23 mouse cellular contexts compared by ENCODE assay signal in genomic region chr3:132477768-132478167, GRCm38 (mm10).
DNase-seq lines count a peak whose midpoint lies in the region; ATAC-seq and TF ChIP-seq lines count a peak whose summit lies in the region.
"Had no signal": no experiment of that assay in that cellular context is flagged by ENCODE, and none has a peak within 500 bp of the region (broad histone marks: within the 10 kb centered on the region; RNA-seq: fewer than 3 reads in every experiment).

No protein-coding gene starts in this region.

- no peak for TF ChIP-seq POLR2A in cerebellum, adult 2 months (IDR thresholded peaks at IDR 0.05; ENCODE audit: borderline replicate concordance, insufficient read depth, low read length)

- DNase-seq in forebrain, embryonic 14.5 days (ENCODE audit: low spot score): peak; percentile 10
- peak; percentile 35 for DNase-seq in kidney, postnatal 0 days (ENCODE audit: low spot score)
- DNase-seq in kidney, adult 8-10 months: no peak
- DNase-seq in midbrain, embryonic 14.5 days: peak; percentile 9
- no peak for DNase-seq in stomach, postnatal 0 days (ENCODE audit: low spot score)
- no peak for DNase-seq in cerebellum, adult 2 months
- DNase-seq: adrenal gland, adult 8-10 months; cerebellum, postnatal 10 days; embryo, embryonic 11 days; heart, postnatal 14 days; lung, embryonic 14.5 days; lung, postnatal 4 days; right cerebral cortex, postnatal 14 days; spleen, adult 18-20 months; thymus, adult 2 months had no signal

- no peak overlapping the region for H3K9ac ChIP-seq in forebrain, embryonic 14.5 days (ENCODE audit: low read length)
- H3K9ac ChIP-seq in forebrain, embryonic 13.5 days: no peak overlapping the region
- H3K9ac ChIP-seq in kidney, postnatal 0 days (ENCODE audit: low read depth, low read length): no peak overlapping the region
- H3K9ac ChIP-seq in midbrain, embryonic 14.5 days (replicated peaks; ENCODE audit: low read length): no peak overlapping the region
- H3K9ac ChIP-seq in midbrain, embryonic 16.5 days (ENCODE audit: low read depth, low read length): no peak overlapping the region
- H3K9ac ChIP-seq in stomach, postnatal 0 days (ENCODE audit: low read length): no peak overlapping the region
- H3K9ac ChIP-seq: heart, embryonic 12.5 days; hindbrain, embryonic 13.5 days; intestine, embryonic 15.5 days; kidney, embryonic 15.5 days; lung, embryonic 14.5 days had no signal

- no peak for ATAC-seq in forebrain, embryonic 14.5 days
- no peak for ATAC-seq in forebrain, embryonic 13.5 days
- ATAC-seq in kidney, postnatal 0 days (replicated peaks; ENCODE audit: low FRiP score, low read depth): no peak
- ATAC-seq in midbrain, embryonic 14.5 days (ENCODE audit: low FRiP score, low TSS enrichment): no peak
- ATAC-seq in midbrain, embryonic 16.5 days: no peak
- no peak for ATAC-seq in stomach, postnatal 0 days (ENCODE audit: low FRiP score, low TSS enrichment)
- ATAC-seq: intestine, embryonic 15.5 days had no signal

- no peaks in the 10 kb centered on the region for H3K4me1 ChIP-seq in forebrain, embryonic 14.5 days (ENCODE audit: control insufficient read depth, insufficient read depth, low read length)
- no peaks in the 10 kb centered on the region for H3K4me1 ChIP-seq in forebrain, embryonic 13.5 days
- H3K4me1 ChIP-seq in kidney, postnatal 0 days (replicated peaks; ENCODE audit: insufficient read depth, low read length): no peaks in the 10 kb centered on the region
- no peaks in the 10 kb centered on the region for H3K4me1 ChIP-seq in midbrain, embryonic 14.5 days (ENCODE audit: control insufficient read depth, insufficient read depth, low read length)
- H3K4me1 ChIP-seq in midbrain, embryonic 16.5 days (ENCODE audit: control insufficient read depth, insufficient read depth, low read length): no peaks in the 10 kb centered on the region
- H3K4me1 ChIP-seq in stomach, postnatal 0 days (replicated peaks; ENCODE audit: control insufficient read depth, insufficient read depth): no peaks in the 10 kb centered on the region
- H3K4me1 ChIP-seq in cerebellum, adult 2 months (ENCODE audit: control insufficient read depth, insufficient read depth, low read length): no peaks in the 10 kb centered on the region
- H3K4me1 ChIP-seq: heart, embryonic 12.5 days; hindbrain, embryonic 13.5 days; intestine, embryonic 15.5 days; kidney, embryonic 15.5 days had no signal

- H3K27ac ChIP-seq in forebrain, embryonic 14.5 days (ENCODE audit: low read depth, low read length): no peak overlapping the region
- no peak overlapping the region for H3K27ac ChIP-seq in forebrain, embryonic 13.5 days
- no peak overlapping the region for H3K27ac ChIP-seq in kidney, postnatal 0 days
- H3K27ac ChIP-seq in midbrain, embryonic 14.5 days (replicated peaks; ENCODE audit: low read depth, low read length): no peak overlapping the region
- H3K27ac ChIP-seq in midbrain, embryonic 16.5 days (ENCODE audit: low read length): no peak overlapping the region
- H3K27ac ChIP-seq in stomach, postnatal 0 days (replicated peaks): no peak overlapping the region
- no peak overlapping the region for H3K27ac ChIP-seq in cerebellum, adult 2 months (ENCODE audit: insufficient read depth, low read length)
- H3K27ac ChIP-seq: hindbrain, embryonic 13.5 days; intestine, embryonic 15.5 days; kidney, embryonic 15.5 days; limb, embryonic 10.5 days had no signal

- no peak overlapping the region for H3K4me2 ChIP-seq in forebrain, embryonic 14.5 days (ENCODE audit: low read length)
- no peak overlapping the region for H3K4me2 ChIP-seq in forebrain, embryonic 13.5 days
- no peak overlapping the region for H3K4me2 ChIP-seq in kidney, postnatal 0 days (ENCODE audit: low read length)
- no peak overlapping the region for H3K4me2 ChIP-seq in midbrain, embryonic 14.5 days (ENCODE audit: low read length)
- H3K4me2 ChIP-seq in midbrain, embryonic 16.5 days (ENCODE audit: low read length): no peak overlapping the region
- no peak overlapping the region for H3K4me2 ChIP-seq in stomach, postnatal 0 days (replicated peaks; ENCODE audit: low read depth)
- H3K4me2 ChIP-seq: heart, embryonic 12.5 days; hindbrain, embryonic 13.5 days; intestine, embryonic 15.5 days; kidney, embryonic 15.5 days; lung, embryonic 14.5 days had no signal

- peak; percentile 31; the same call in 1 of the 2 replicates for TF ChIP-seq CTCF in kidney, postnatal 0 days (IDR thresholded peaks at IDR 0.05; ENCODE audit: low read depth)
- peak; percentile 39 for TF ChIP-seq CTCF in stomach, postnatal 0 days (IDR thresholded peaks at IDR 0.05; ENCODE audit: low read depth)
- no peak for TF ChIP-seq CTCF in cerebellum, adult 2 months (IDR thresholded peaks at IDR 0.05; ENCODE audit: borderline replicate concordance, insufficient read depth, low read depth, low read length)

- no peak for TF ChIP-seq EP300 in stomach, postnatal 0 days (optimal IDR thresholded peaks at IDR 0.05)

- no peaks in the 10 kb centered on the region for H3K36me3 ChIP-seq in forebrain, embryonic 14.5 days (ENCODE audit: control insufficient read depth, insufficient read depth, low read length)
- H3K36me3 ChIP-seq in forebrain, embryonic 13.5 days (ENCODE audit: poor library complexity, severe bottlenecking): no peaks in the 10 kb centered on the region
- H3K36me3 ChIP-seq in kidney, postnatal 0 days (ENCODE audit: insufficient read depth, low read length): no peaks in the 10 kb centered on the region
- no peaks in the 10 kb centered on the region for H3K36me3 ChIP-seq in midbrain, embryonic 14.5 days (ENCODE audit: control insufficient read depth, insufficient read depth, low read length)
- H3K36me3 ChIP-seq in midbrain, embryonic 16.5 days (ENCODE audit: control insufficient read depth, insufficient read depth, low read length): no peaks in the 10 kb centered on the region
- no peaks in the 10 kb centered on the region for H3K36me3 ChIP-seq in stomach, postnatal 0 days (ENCODE audit: control insufficient read depth, insufficient read depth, low read length)
- H3K36me3 ChIP-seq: heart, embryonic 12.5 days; hindbrain, embryonic 13.5 days; intestine, embryonic 15.5 days; kidney, embryonic 15.5 days; limb, embryonic 10.5 days had no signal

- 92% methylated on average over 5 of the region's 5 CpGs for WGBS in forebrain, embryonic 14.5 days
- WGBS in forebrain, embryonic 13.5 days: 93% methylated on average over 5 of the region's 5 CpGs
- WGBS in kidney, postnatal 0 days: 93% methylated on average over 5 of the region's 5 CpGs
- WGBS in midbrain, embryonic 14.5 days: 87% methylated on average over 5 of the region's 5 CpGs
- WGBS in midbrain, embryonic 16.5 days: 92% methylated on average over 5 of the region's 5 CpGs
- 87% methylated on average over 5 of the region's 5 CpGs for WGBS in stomach, postnatal 0 days
- 89% methylated on average over 5 of the region's 5 CpGs for WGBS in cerebellum, adult 2 months

- H3K27me3 ChIP-seq in forebrain, embryonic 14.5 days (replicated peaks; ENCODE audit: control insufficient read depth, insufficient read depth, low read length): no peaks in the 10 kb centered on the region
- no peaks in the 10 kb centered on the region for H3K27me3 ChIP-seq in forebrain, embryonic 13.5 days
- no peaks in the 10 kb centered on the region for H3K27me3 ChIP-seq in kidney, postnatal 0 days (ENCODE audit: insufficient read depth, low read length)
- no peaks in the 10 kb centered on the region for H3K27me3 ChIP-seq in midbrain, embryonic 14.5 days (ENCODE audit: control insufficient read depth, insufficient read depth, low read length)
- H3K27me3 ChIP-seq in midbrain, embryonic 16.5 days (ENCODE audit: control insufficient read depth, insufficient read depth, low read depth, low read length): no peaks in the 10 kb centered on the region
- H3K27me3 ChIP-seq in stomach, postnatal 0 days (ENCODE audit: control insufficient read depth, insufficient read depth, low read length): no peaks in the 10 kb centered on the region
- H3K27me3 ChIP-seq in cerebellum, adult 2 months (ENCODE audit: control insufficient read depth, insufficient read depth, low read length): no peaks in the 10 kb centered on the region
- H3K27me3 ChIP-seq: heart, embryonic 12.5 days; hindbrain, embryonic 13.5 days; intestine, embryonic 15.5 days; kidney, embryonic 15.5 days had no signal

- H3K4me3 ChIP-seq in forebrain, embryonic 14.5 days (ENCODE audit: low read depth, low read length): no peak overlapping the region
- H3K4me3 ChIP-seq in forebrain, embryonic 13.5 days: no peak overlapping the region
- H3K4me3 ChIP-seq in kidney, postnatal 0 days (replicated peaks; ENCODE audit: low read depth, low read length): no peak overlapping the region
- H3K4me3 ChIP-seq in midbrain, embryonic 14.5 days (replicated peaks; ENCODE audit: low read depth, low read length): no peak overlapping the region
- H3K4me3 ChIP-seq in midbrain, embryonic 16.5 days (ENCODE audit: low read depth, low read length): no peak overlapping the region
- no peak overlapping the region for H3K4me3 ChIP-seq in stomach, postnatal 0 days (ENCODE audit: low read depth, low read length)
- no peak overlapping the region for H3K4me3 ChIP-seq in cerebellum, adult 2 months (replicated peaks; ENCODE audit: insufficient read depth, low read depth, low read length)
- H3K4me3 ChIP-seq: heart, embryonic 12.5 days; hindbrain, embryonic 13.5 days; intestine, embryonic 15.5 days; kidney, embryonic 15.5 days; limb, embryonic 10.5 days; myocyte had no signal

- no peaks in the 10 kb centered on the region for H3K9me3 ChIP-seq in forebrain, embryonic 14.5 days (replicated peaks; ENCODE audit: control insufficient read depth, low read length)
- no peaks in the 10 kb centered on the region for H3K9me3 ChIP-seq in forebrain, embryonic 13.5 days (replicated peaks)
- H3K9me3 ChIP-seq in kidney, postnatal 0 days (replicated peaks; ENCODE audit: low read length): no peaks in the 10 kb centered on the region
- no peaks in the 10 kb centered on the region for H3K9me3 ChIP-seq in midbrain, embryonic 14.5 days (ENCODE audit: control insufficient read depth, low read length)
- no peaks in the 10 kb centered on the region for H3K9me3 ChIP-seq in midbrain, embryonic 16.5 days (replicated peaks; ENCODE audit: control insufficient read depth, low read length, poor library complexity, severe bottlenecking)
- no peaks in the 10 kb centered on the region for H3K9me3 ChIP-seq in stomach, postnatal 0 days (ENCODE audit: control insufficient read depth, low read length)
- H3K9me3 ChIP-seq: heart, embryonic 12.5 days; hindbrain, embryonic 13.5 days; intestine, embryonic 15.5 days; kidney, embryonic 15.5 days; limb, embryonic 10.5 days had no signal

Comparison
In these comparisons a context has a peak if more than half of its experiments do, and no peak if none do; other contexts are left out.
1. DNase-seq: peak in forebrain, embryonic 14.5 days (single experiment), kidney, postnatal 0 days (single experiment) and midbrain, embryonic 14.5 days (single experiment); none in kidney, adult 8-10 months (0 of 2), stomach, postnatal 0 days (single experiment) and cerebellum, adult 2 months (0 of 2).